Mouse (Mus musculus): ENCODE measurements at regions not wholly inside any gene's neighbourhood (a gene's known extent, or its start where the extent isn't known, plus 50 kb on each side); places are given as distances from the start of the nearest gene placed in this dataset.

DNA sequence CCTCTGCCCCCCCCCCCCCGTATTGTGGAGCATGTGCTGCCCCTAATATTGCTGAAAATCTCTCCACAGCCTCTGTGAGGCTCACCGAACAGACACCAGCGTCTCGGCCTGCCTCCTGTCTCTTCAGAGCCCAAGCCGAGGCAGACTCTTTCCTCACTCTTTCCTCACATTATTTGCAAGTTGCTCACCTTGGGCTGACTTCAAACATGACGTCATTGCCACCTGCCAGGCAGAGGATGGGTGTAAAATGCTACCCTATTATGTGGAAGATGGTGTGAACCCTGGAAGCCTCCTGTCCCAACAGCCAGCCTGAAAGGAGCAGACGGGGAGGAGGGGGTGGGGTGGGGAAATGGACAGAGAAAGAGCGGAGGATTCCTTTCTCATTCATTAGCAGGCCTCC, 259.3 kb downstream of the Sox11 start:
- CTCF ChIA-PET: no interaction called here
- POLR2A ChIA-PET: interaction anchor here in 3 of 4 experiments (0.9 to 3.2 kb wide), 6 partner anchors 18 to 437 kb away, joined by 3 to 26 read pairs (median 5); no protein-coding TSS in a partner anchor

DNA sequence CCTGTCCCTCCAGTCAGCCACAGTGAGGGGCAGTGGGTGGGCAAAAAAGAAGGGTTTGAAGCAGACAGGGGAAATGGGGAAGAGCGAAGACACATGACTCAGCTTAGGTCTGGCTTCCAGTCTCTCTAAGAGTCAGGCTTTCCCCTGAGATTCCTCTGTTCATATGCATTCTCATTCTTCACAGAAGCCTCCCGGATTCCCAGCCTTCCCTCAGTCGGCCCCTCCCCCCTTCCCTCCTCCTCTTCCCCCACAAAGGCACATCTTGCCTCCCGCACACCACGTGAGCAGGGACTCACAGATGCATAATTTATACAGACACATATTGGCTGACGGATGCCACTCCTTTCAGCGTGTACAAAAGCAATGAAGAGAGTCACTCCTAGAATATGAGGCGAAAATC, 259.8 kb downstream of the Sox11 start:
- ChIA-PET CTCF (interaction anchor here in 1 of 4 experiments (0.6 kb wide), 1 partner anchor 68 kb away, joined by 5 read pairs; no protein-coding TSS in a partner anchor), POLR2A (interaction anchor here (0.7 to 3.2 kb wide), 16 partner anchors 9 to 1582 kb away, joined by 3 to 26 read pairs (median 4); no protein-coding TSS in a partner anchor)

DNA sequence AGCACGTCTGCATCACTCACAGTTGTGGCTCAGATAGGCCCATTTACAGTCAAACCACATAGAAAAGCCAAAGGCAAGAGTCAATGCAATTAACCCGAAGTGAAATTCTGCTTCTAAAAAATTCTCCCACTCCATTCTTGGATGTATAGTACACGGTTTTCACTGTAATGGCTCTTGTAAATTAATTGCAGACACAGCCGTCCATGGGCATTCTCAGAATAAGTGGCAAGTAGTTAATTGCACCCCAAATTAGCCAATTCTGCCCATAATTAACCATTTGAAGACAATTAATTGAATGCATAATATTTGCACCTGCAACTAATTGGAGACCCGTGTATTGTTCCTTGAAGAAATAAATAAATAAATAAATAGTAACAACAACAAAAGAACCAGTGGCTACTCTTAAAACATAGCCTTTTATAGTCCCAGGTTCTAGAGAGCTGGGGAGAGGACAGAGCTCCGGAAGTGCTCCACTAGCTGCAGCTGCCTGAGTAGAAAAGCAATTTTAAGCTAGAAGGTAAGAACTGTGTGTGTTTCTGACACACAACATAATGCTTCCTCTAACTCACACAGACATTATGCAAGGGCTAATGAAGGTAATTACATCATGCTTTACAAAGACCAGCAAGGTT, 266.2 kb downstream of the Sox11 start:
- ChIA-PET CTCF (no interaction called here), POLR2A (interaction anchor here in 1 of 4 experiments (0.6 kb wide), 1 partner anchor 63 kb away, joined by 3 read pairs; no protein-coding TSS in a partner anchor)

- ChIA-PET POLR2A (interaction anchor here in 2 of 4 experiments (0.6 to 1.8 kb wide), 7 partner anchors 12 to 276 kb away, joined by 3 to 10 read pairs (median 4); no protein-coding TSS in a partner anchor), CTCF (no interaction called here)
These were observed 277.3 kb downstream of the Sox11 start for GRCm38 (mm10) chr12:27065011-27065517.

DNA sequence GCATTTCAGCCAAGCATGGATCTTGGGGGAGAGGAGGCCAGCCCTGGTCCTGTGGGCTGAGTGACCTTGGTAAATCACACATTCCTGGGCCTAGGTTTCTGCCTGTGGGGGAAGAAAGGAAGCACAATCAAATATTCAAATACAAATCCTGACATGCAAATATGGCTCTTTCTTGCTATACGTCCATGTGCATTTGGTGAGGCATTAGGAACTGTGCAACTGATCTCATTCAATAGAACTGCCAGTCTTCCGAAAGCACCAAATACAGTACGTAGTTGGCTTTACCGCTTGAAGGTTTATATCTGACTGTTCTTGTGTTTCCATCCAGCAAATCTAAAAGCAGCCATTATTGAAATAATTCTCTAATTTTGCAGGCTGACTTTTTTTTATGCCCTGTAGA, 278.9 kb downstream of the Sox11 start:
- ChIA-PET CTCF (no interaction called here), POLR2A (interaction anchor here in 1 of 4 experiments (1.4 kb wide), 1 partner anchor 19 kb away, joined by 5 read pairs; no protein-coding TSS in a partner anchor)

DNA sequence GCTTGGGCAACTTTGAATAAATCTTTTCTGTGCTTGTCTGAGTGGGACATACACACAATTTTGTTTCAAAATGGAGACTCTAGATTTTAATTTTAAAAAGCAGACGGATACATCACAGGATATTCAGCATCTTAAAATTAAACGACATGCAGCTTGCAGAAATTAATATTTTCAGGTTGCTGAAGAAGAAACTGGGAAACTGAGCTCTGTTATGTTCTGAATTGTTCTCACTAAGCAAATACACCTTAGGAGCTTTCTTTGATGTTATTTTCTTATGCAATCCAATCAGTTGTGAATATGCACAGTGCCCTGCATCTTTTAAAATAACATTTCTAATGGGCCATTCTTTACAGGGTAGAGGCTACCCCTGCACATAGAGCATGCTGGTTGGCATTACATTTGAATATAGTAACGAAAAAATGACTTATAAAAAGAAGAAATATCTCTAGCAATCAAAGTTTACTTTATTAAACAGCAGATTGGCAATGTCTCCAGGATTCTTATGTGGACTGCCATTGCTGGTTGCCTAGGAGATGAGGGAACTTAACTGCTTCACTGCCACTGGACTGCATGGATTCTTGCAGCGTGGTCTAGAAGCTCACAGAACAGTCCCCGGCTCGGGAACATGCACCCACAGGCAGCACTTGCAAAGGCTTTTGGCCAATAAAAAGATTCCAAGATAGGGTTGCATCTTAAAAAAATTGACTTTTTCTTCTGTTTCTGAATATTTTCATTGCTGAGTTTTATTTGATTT, 279.7 kb downstream of the Sox11 start:
- CTCF ChIA-PET: interaction anchor here in 1 of 4 experiments (1.0 kb wide), 1 partner anchor 26 kb away, joined by 3 read pairs; no protein-coding TSS in a partner anchor
- POLR2A ChIA-PET: interaction anchor here in 2 of 4 experiments (1.2 to 3.4 kb wide), 5 partner anchors 14 to 440 kb away, joined by 3 to 26 read pairs (median 4); no protein-coding TSS in a partner anchor

DNA sequence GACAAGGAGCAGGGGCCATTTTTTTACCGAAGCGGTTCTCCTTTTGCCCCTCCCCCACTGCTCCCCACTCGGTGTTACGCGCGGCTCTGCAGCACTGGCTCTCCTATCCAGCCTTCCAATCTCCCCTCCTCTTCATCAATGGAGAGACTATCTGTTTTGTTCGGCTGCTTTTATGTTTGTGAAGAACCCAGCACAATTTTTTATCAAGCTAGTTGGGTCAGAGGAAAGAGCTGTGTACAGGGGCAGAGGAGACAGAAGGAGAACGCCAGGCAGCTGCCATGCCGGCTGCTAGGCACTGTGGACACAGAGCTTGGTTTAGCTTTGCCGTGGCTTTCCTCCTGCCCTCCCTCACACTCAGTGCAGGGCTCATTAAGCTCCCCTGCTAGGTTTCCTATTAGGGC, 280.3 kb downstream of the Sox11 start:
- ChIA-PET POLR2A (interaction anchor here in 2 of 4 experiments (1.1 to 3.4 kb wide), 6 partner anchors 13 to 440 kb away, joined by 3 to 26 read pairs (median 4); no protein-coding TSS in a partner anchor), CTCF (interaction anchor here in 1 of 4 experiments (1.0 kb wide), 1 partner anchor 27 kb away, joined by 3 read pairs; no protein-coding TSS in a partner anchor)

DNA sequence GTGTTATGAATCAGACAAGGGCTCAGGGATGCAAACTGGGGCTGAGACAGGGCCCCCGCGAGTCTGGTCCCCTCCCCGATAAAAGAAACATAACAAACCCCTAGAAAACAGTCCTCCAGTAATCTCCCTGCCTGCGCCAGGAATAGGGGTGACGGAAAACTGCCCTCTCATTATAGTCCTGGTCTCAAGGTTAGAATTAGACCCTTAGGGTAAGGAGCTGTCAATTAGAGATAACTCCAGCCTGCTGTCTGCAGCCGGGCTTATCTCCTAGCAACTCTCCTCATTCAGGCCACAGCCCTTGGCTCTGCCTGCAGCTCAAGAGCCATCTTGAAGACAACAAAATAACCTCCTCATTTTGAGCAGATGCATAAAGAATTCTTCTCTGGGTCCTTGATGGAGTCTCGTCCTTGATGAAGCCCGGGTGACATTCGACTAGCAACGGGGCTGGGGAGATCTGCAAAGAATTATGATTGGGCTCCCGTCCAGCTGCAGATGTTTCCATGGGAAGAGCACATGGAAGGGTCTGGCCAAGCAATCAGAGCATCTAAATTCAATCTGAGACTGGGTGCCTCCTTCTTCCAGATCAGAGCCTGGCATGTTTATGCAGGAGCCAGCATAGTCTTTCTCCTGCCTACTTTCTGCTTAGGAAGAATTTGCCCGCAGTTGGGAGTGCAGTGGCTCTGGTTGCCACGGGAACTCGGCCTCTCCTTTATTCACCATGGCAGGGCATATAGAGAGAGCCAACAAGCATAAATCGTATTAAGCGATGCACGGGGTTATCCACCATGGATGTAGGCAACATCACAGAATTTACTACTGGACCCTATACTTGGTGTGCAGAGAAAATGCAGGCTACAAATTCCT, 281.2 kb downstream of the Sox11 start:
- ChIA-PET POLR2A (interaction anchor here in 2 of 4 experiments (0.7 to 3.4 kb wide), 7 partner anchors 11 to 441 kb away, joined by 3 to 26 read pairs (median 4); no protein-coding TSS in a partner anchor), CTCF (interaction anchor here in 1 of 4 experiments (0.7 kb wide), 1 partner anchor 1945 kb away, joined by 3 read pairs; no protein-coding TSS in a partner anchor)

- ChIA-PET POLR2A (interaction anchor here in 1 of 4 experiments (3.4 kb wide), 1 partner anchor 22 kb away, joined by 26 read pairs; no protein-coding TSS in a partner anchor), CTCF (interaction anchor here in 2 of 4 experiments (0.6 to 0.8 kb wide), 3 partner anchors 13 to 14 kb away, joined by 3 to 4 read pairs (median 3); no protein-coding TSS in a partner anchor)
These were observed 282.5 kb downstream of the Sox11 start for GRCm38 (mm10) chr12:27059885-27060284.

DNA sequence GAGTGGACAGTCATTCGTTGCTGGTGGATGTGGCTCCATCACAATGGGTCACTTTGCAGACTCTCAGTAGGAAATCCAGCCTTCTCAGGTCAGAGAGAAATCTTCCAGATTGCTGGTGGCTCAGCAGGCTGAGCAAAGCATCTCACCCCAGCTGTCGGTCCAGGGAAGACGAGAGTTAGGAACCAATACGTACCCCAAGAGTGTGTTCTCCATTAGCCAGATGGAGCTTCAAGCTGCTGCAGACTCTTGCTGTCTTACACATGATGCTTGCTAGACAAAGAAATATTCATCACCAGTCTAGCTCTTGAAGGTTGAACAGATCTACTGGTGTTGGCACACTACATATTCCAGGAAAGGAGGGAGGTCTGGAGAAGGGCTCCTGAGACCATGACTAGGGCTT, 288.0 kb downstream of the Sox11 start:
- ChIA-PET CTCF (no interaction called here), POLR2A (no interaction called here)

DNA sequence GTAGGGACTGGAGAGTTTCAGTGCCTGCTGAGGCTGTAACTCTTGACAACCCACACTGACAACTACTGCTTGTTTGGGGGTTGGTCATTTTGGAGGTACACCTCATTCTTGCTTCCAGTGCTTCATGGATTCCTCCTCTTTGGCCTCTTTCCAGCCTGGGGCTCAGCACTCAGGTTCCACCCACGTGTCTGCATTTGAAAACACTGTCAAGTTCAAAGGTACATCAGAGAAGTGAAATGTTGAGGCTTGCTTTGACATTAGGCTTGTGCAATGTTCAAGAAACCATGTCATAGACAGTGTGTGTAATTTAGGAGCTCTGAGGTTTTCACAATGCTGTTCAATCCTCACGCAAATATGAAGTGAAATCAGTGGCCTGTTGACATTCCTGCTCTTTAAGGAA, 304.5 kb downstream of the Sox11 start:
- ChIA-PET CTCF (no interaction called here), POLR2A (no interaction called here)

DNA sequence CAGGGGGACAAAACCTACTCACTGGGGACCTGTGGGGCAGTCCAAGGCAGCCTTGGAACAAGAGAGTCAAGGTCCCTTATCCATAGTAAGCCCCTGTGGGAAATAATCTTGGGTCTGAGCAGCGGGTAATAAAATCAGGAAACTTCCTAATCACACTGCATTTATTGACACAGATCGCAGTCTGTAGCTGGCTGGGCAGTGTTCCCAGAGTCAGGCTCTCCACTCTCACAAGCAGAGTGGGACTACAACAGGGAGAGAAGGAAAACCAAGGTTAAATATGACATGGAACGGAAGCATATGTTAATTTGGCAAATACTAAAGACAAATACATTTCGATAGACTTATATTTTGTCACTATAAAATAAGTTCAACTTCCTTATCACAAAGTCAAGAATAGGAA, 322.6 kb downstream of the Sox11 start:
- CTCF ChIA-PET: no interaction called here

GRCm38 (mm10) chr12:27018366-27018765, 324.0 kb downstream of the Sox11 start:
- ChIA-PET CTCF (no interaction called here), POLR2A (no interaction called here)

More for the DNA sequence above, 322.6 kb downstream of the Sox11 start:
- POLR2A ChIA-PET: no interaction called here

- CTCF ChIA-PET: no interaction called here
- POLR2A ChIA-PET: no interaction called here
These were observed 343.1 kb downstream of the Sox11 start for GRCm38 (mm10) chr12:26999287-26999686.

DNA sequence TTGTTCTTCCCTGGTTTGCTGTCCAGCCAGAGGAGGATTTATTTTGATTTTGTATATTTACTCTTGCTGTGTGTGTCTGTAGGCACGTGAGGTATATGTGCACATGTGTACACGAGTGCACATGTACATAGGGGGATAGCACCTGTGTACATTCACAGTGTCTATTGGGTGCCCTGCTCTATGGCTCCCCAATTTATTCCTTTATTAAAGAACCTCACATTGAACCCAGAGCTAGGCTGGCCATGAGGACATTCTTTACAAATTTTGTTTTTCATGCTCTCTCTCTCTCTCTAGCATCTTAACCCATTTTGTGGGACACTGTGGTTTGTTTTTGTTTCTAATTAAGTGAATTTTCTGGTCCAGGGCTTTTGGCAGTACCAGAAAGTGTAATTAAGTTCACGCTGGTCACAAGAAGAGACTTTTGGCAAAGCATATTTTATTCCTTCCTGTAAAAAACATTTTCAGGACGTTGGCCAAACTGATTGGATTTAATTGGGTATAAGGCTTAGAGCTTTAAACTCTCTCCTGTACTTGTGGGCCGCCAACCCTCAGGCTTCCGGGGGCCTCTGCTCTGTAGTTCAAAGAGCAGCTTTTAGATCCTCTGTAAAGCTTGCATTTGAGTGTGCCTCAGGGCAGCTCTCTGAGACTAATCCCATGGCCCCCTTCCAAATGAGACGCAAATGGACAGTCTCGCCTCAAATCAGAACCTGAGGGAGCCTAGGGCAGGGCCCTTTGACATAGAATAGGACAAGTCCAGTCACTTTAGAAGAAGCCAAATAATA, 365.9 kb downstream of the Sox11 start:
- CTCF ChIA-PET: no interaction called here
- POLR2A ChIA-PET: no interaction called here

DNA sequence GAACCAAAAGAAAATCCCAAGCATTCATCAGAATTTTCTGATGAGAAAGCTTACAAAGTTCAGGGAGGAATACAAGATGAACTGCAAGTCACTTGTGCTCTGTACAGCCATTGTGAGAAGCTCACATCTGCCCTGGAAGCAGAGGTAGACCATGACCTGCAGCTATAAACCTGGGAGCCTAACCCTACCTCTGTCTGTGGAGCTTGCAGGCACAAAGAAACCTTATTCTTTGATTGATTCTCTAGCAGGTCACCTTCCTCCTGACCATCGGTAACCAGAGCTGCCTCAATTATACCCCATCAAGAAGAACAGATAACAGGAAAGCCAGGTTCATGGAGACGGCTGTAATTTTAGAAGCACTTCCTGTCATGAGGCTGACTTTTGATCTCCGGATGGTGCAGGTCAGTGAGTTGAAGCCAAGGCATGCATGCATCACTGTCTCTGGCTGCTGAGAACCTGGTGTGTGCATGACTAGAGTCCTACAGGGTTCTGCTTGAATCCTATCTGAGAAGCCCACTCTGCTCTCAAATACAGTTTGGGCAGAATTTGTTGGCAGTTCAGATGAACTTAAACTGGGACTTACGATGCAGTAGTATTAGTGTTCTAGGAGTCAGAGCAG, 369.8 kb downstream of the Sox11 start:
- ChIA-PET CTCF (no interaction called here), POLR2A (no interaction called here)

DNA sequence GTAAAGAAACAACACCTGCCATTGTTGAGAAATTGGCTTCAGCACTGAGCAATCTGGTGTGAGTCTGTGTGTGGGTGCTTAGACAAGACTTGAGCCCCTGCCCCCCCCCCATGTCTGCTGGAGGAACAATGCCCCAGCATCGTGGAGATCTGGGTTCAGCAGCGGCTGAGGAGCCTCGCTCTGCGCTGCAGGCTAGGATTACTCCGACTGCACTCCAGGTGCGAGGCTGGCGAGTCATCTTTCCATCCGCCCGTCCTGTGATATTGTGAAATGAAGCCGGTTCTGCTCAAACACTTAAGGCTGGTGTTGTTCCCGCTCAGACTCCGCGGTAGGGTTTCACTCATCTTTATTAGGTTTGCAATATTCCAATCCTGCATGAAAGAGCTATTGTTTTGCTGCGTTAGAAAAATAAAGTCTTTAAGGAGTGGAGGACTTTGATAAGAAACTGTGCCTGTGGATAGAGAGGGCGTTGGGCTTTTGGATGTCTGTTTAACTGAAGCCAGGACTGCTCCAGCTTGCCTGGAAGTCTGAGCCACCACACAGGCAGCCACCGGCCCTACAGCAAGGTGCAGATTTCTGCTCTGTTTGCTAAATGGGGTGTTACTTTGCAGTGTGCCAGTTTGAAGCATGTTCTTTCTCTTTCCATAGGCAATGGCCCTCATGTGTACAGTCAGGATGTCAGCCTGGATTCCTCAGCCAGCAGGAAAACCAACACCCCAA, 375.2 kb downstream of the Sox11 start:
- POLR2A ChIA-PET: no interaction called here
- CTCF ChIA-PET: no interaction called here
